Mouse (Mus musculus) intestine, embryonic 14.5 days (tissue): Measurements from ENCODE around the gene Fgfr2. TPM values are rescaled to one million over a fixed set of nuclear protein-coding genes. Genes with fewer than 3 reads are reported as not detected.
"Not testable (repeated sequence)": the region's sequence is repeated elsewhere in the genome, so short reads cannot be mapped to it uniquely, and the experiment has no call there.

Experiments used
- ATAC-seq: fragments of 200-750 bp; cut with Nextera tagmentation; replicated peaks from 2 replicates; pipeline ENCODE4 v1.8.0; 2017; ENCODE audit warnings: low read depth, moderate number of reproducible peaks, moderate TSS enrichment, moderate library complexity; ENCODE audit not compliant: low FRiP score, low TSS enrichment
- DNase-seq: peaks from one replicate; pipeline ENCODE4 v3.0.0-alpha.2; 2018; ENCODE audit warnings: low spot score
- H3K27ac ChIP-seq: fragments of 300-500 bp; sonication (generic); 2 replicates; pipeline ENCODE4 v1.5.1; 2014; ENCODE audit warnings: low read depth, mild to moderate bottlenecking, control low read depth
- H3K27me3 ChIP-seq: fragments of 300-500 bp; sonication (generic); replicated peaks from 2 replicates; pipeline ENCODE4 v1.6.1; 2014; ENCODE audit warnings: low read length, control low read depth; ENCODE audit not compliant: control insufficient read depth, insufficient read depth
- H3K36me3 ChIP-seq: fragments of 300-500 bp; sonication (generic); 2 replicates; pipeline ENCODE4 v1.6.1; 2014; ENCODE audit warnings: low read length, control low read depth; ENCODE audit not compliant: control insufficient read depth, insufficient read depth
- H3K4me1 ChIP-seq: fragments of 300-500 bp; sonication (generic); replicated peaks from 2 replicates; pipeline ENCODE4 v1.6.1; 2014; ENCODE audit warnings: low read length, control low read depth, mixed read lengths; ENCODE audit not compliant: control insufficient read depth, insufficient read depth
- H3K4me2 ChIP-seq: fragments of 300-500 bp; sonication (generic); 2 replicates; pipeline ENCODE4 v1.6.1; 2014; ENCODE audit warnings: low read length
- H3K4me3 ChIP-seq: fragments of 300-500 bp; sonication (generic); 2 replicates; pipeline ENCODE4 v1.5.1; 2014; ENCODE audit warnings: low read depth, low read length, control low read depth, mixed read lengths
- H3K9ac ChIP-seq: fragments of 300-500 bp; sonication (generic); 2 replicates; pipeline ENCODE4 v1.6.1; 2014; ENCODE audit warnings: mild to moderate bottlenecking, low read length
- H3K9me3 ChIP-seq: fragments of 300-500 bp; sonication (generic); 2 replicates; pipeline ENCODE4 v1.6.1; 2016; ENCODE audit warnings: low read length, control low read depth; ENCODE audit not compliant: control insufficient read depth
- WGBS: fragments of 180-500 bp; shearing (Covaris S2); extraction: QIAGEN DNeasy Blood & Tissue Kit; methylation state at CpG from one replicate; pipeline ENCODE4 v1.1.7; 2014; 5-methylcytosine and 5-hydroxymethylcytosine counted together
- polyA plus RNA-seq: library from polyadenylated mRNA; unstranded; fragments of >200 nt; fragmentation: Nextera tagmentation; extraction: Ambion mirVana; gene quantifications from 2 replicates; pipeline ENCODE4 v1.2.1, GENCODE M21; 2014

The Fgfr2 gene
- polyA plus RNA-seq, 1 experiment from 2014 or later, result 105 TPM

- H3K27ac ChIP-seq, H3K9ac ChIP-seq, ATAC-seq, H3K36me3 ChIP-seq, H3K27me3 ChIP-seq, H3K4me3 ChIP-seq, H3K4me2 ChIP-seq, H3K9me3 ChIP-seq, DNase-seq, H3K4me1 ChIP-seq: not testable (repeated sequence)
- WGBS, result 83% methylated on average over 8 of the region's 8 CpGs
Measured at GRCm38 (mm10) chr7:131040760-131041159, 2082.4 kb downstream of the Fgfr2 start.

GRCm38 (mm10) chr7:131037083-131037482 lies 2086.1 kb downstream of the Fgfr2 start:
- no peak for ATAC-seq
- H3K4me2 ChIP-seq, result no peak overlapping the region
- no peaks in the 10 kb centered on the region for H3K9me3 ChIP-seq
- no peak overlapping the region for H3K9ac ChIP-seq
- DNase-seq, result no peak
- no peaks in the 10 kb centered on the region for H3K27me3 ChIP-seq
- H3K4me3 ChIP-seq, result no peak overlapping the region
- H3K36me3 ChIP-seq, result no peaks in the 10 kb centered on the region
- WGBS, result 80% methylated on average over 2 of the region's 2 CpGs
- 0 out of 2 replicates have a peak, but pooled peaks cover 2% of the 10 kb centered on the region for H3K4me1 ChIP-seq
- no peak overlapping the region for H3K27ac ChIP-seq

GRCm38 (mm10) chr7:131036396-131036795 lies 2086.8 kb downstream of the Fgfr2 start:
- Histone ChIP-seq H3K4me2 (no peak overlapping the region), H3K9ac (no peak overlapping the region), H3K4me3 (no peak overlapping the region), H3K9me3 (no peaks in the 10 kb centered on the region), H3K36me3 (no peaks in the 10 kb centered on the region), H3K4me1 (0 out of 2 replicates have a peak, but pooled peaks cover 2% of the 10 kb centered on the region), H3K27me3 (no peaks in the 10 kb centered on the region), H3K27ac (no peak overlapping the region)
- DNase-seq, result no peak
- 81% methylated on average over 3 of the region's 3 CpGs for WGBS
- ATAC-seq, result no peak

- 0 out of 2 replicates have a peak within 1 kb of the TSS, but pooled peaks have one; percentile 8 for H3K4me2 ChIP-seq
- H3K27ac ChIP-seq, result no peak within 1 kb of the TSS
- no peak within 1 kb of the TSS for H3K4me3 ChIP-seq
- WGBS, result 50% methylated on average over 5 of the region's 5 CpGs
- no peaks in the 10 kb centered on the region for H3K9me3 ChIP-seq
- no peak within 1 kb of the TSS for H3K9ac ChIP-seq
- H3K27me3 ChIP-seq, result no peaks in the 10 kb centered on the region
- DNase-seq (no peak), ATAC-seq (no peak; the same call in 1 of the 2 replicates)
- no peaks in the 10 kb centered on the region for H3K36me3 ChIP-seq
- H3K4me1 ChIP-seq, result 0 out of 2 replicates have a peak, but pooled peaks cover 2% of the 10 kb centered on the region
Measured at GRCm38 (mm10) chr7:131031755-131032154, 2091.4 kb downstream of the Fgfr2 start, which contains the start of gene Dmbt1. Gene Dmbt1 (plus strand): TSS chr7:131032053.

GRCm38 (mm10) chr7:131027557-131027956 lies 2095.6 kb downstream of the Fgfr2 start:
- H3K27ac ChIP-seq, result no peak overlapping the region
- H3K4me1 ChIP-seq, result peaks cover 6% of the 10 kb centered on the region; the same call in 1 of the 2 replicates
- no peak overlapping the region for H3K4me3 ChIP-seq
- DNase-seq, result no peak
- H3K27me3 ChIP-seq, result no peaks in the 10 kb centered on the region
- no peak overlapping the region for H3K4me2 ChIP-seq
- H3K9me3 ChIP-seq, result no peaks in the 10 kb centered on the region
- ATAC-seq, result no peak
- WGBS, result 70% methylated on average over 1 of the region's 1 CpGs
- no peak overlapping the region for H3K9ac ChIP-seq
- H3K36me3 ChIP-seq, result no peaks in the 10 kb centered on the region

- Histone ChIP-seq H3K27me3 (no peaks in the 10 kb centered on the region), H3K4me3 (no peak overlapping the region), H3K36me3 (no peaks in the 10 kb centered on the region), H3K9me3 (no peaks in the 10 kb centered on the region), H3K4me1 (peaks cover 3% of the 10 kb centered on the region; the same call in 1 of the 2 replicates), H3K4me2 (no peak overlapping the region), H3K9ac (no peak overlapping the region), H3K27ac (no peak overlapping the region)
- 40% methylated on average over 1 of the region's 1 CpGs for WGBS
- DNase-seq, result no peak
- no peak for ATAC-seq
Measured at GRCm38 (mm10) chr7:131024807-131025206, 2098.3 kb downstream of the Fgfr2 start.

- WGBS, result 93% methylated on average over 2 of the region's 2 CpGs
- Histone ChIP-seq H3K27me3 (no peaks in the 10 kb centered on the region), H3K9ac (no peak overlapping the region), H3K4me2 (no peak overlapping the region), H3K36me3 (no peaks in the 10 kb centered on the region), H3K4me1 (no peaks in the 10 kb centered on the region), H3K27ac (no peak overlapping the region), H3K4me3 (no peak overlapping the region), H3K9me3 (no peaks in the 10 kb centered on the region)
- DNase-seq, result no peak
- no peak for ATAC-seq
Measured at GRCm38 (mm10) chr7:131019181-131019580, 2104.0 kb downstream of the Fgfr2 start.

GRCm38 (mm10) chr7:131011901-131012300 lies 2111.2 kb downstream of the Fgfr2 start:
- 69% methylated on average over 1 of the region's 1 CpGs for WGBS
- H3K9ac ChIP-seq, result no peak overlapping the region
- H3K9me3 ChIP-seq, result no peaks in the 10 kb centered on the region; the same call in 1 of the 2 replicates
- H3K27me3 ChIP-seq, result no peaks in the 10 kb centered on the region
- no peak overlapping the region for H3K4me3 ChIP-seq
- H3K4me1 ChIP-seq, result no peaks in the 10 kb centered on the region
- no peak overlapping the region for H3K27ac ChIP-seq
- no peak for ATAC-seq
- H3K4me2 ChIP-seq, result no peak overlapping the region
- DNase-seq, result no peak
- no peaks in the 10 kb centered on the region for H3K36me3 ChIP-seq

- Histone ChIP-seq H3K9me3 (peaks cover 10% of the 10 kb centered on the region), H3K9ac (no peak overlapping the region), H3K27ac (no peak overlapping the region), H3K27me3 (no peaks in the 10 kb centered on the region), H3K4me3 (no peak overlapping the region), H3K4me2 (no peak overlapping the region), H3K36me3 (no peaks in the 10 kb centered on the region), H3K4me1 (no peaks in the 10 kb centered on the region)
- 79% methylated on average over 5 of the region's 5 CpGs for WGBS
- DNase-seq (no peak), ATAC-seq (no peak)
Measured at GRCm38 (mm10) chr7:131009178-131009577, 2114.0 kb downstream of the Fgfr2 start.
